Mouse (Mus musculus) neural tube, embryonic 11.5 days (tissue): ENCODE measurements around the gene Trpm4. TPM values are rescaled to one million over a fixed set of nuclear protein-coding genes. Genes with fewer than 3 reads are reported as not detected.

Source experiments
- ATAC-seq: fragments of 200-750 bp; cut with Nextera tagmentation; 2 replicates; pipeline ENCODE4 v1.8.0; 2017; ENCODE audit warnings: moderate number of reproducible peaks, mild to moderate bottlenecking, moderate TSS enrichment, moderate library complexity; ENCODE audit not compliant: insufficient read depth, low FRiP score, low TSS enrichment
- DNase-seq: peaks from one replicate; pipeline ENCODE4 v3.0.0-alpha.2; 2015; ENCODE audit warnings: low spot score
- H3K27ac ChIP-seq: fragments of 300-500 bp; sonication (generic); 2 replicates; pipeline ENCODE4 v1.5.1; 2014; ENCODE audit warnings: low read depth, mild to moderate bottlenecking, low read length
- H3K27me3 ChIP-seq: fragments of 300-500 bp; sonication (generic); 2 replicates; pipeline ENCODE4 v1.6.1; 2014; ENCODE audit warnings: mild to moderate bottlenecking, low read length, mixed read lengths; ENCODE audit not compliant: control insufficient read depth, insufficient read depth
- H3K36me3 ChIP-seq: fragments of 300-500 bp; sonication (generic); 2 replicates; pipeline ENCODE4 v1.6.1; 2014; ENCODE audit warnings: mild to moderate bottlenecking, low read length, moderate library complexity, mixed read lengths; ENCODE audit not compliant: control insufficient read depth, insufficient read depth
- H3K4me1 ChIP-seq: fragments of 300-500 bp; sonication (generic); 2 replicates; pipeline ENCODE4 v1.6.1; 2014; ENCODE audit warnings: low read length, mixed read lengths; ENCODE audit not compliant: control insufficient read depth, insufficient read depth
- H3K4me2 ChIP-seq: fragments of 300-500 bp; sonication (generic); 2 replicates; pipeline ENCODE4 v1.6.1; 2014; ENCODE audit warnings: low read depth, mild to moderate bottlenecking, moderate library complexity
- H3K4me3 ChIP-seq: fragments of 300-500 bp; sonication (generic); 2 replicates; pipeline ENCODE4 v1.5.1; 2014; ENCODE audit warnings: low read depth, low read length
- H3K9ac ChIP-seq: fragments of 300-500 bp; sonication (generic); 2 replicates; pipeline ENCODE4 v1.6.1; 2014; ENCODE audit warnings: mild to moderate bottlenecking, low read length
- H3K9me3 ChIP-seq: fragments of 300-500 bp; sonication (generic); 2 replicates; pipeline ENCODE4 v1.6.1; 2016; ENCODE audit warnings: low read length; ENCODE audit not compliant: control insufficient read depth
- WGBS: fragments of 180-500 bp; shearing (Covaris S2); extraction: QIAGEN DNeasy Blood & Tissue Kit; methylation state at CpG from one replicate; pipeline ENCODE4 v1.1.7; 2014; 5-methylcytosine and 5-hydroxymethylcytosine counted together
- polyA plus RNA-seq: library from polyadenylated mRNA; unstranded; fragments of >200 nt; fragmentation: Nextera tagmentation; extraction: Ambion mirVana; gene quantifications from 2 replicates; pipeline ENCODE4 v1.2.1, GENCODE M21; 2014

The Trpm4 gene
- polyA plus RNA-seq, 1 experiment from 2014 or later: 8.6 TPM

DNA sequence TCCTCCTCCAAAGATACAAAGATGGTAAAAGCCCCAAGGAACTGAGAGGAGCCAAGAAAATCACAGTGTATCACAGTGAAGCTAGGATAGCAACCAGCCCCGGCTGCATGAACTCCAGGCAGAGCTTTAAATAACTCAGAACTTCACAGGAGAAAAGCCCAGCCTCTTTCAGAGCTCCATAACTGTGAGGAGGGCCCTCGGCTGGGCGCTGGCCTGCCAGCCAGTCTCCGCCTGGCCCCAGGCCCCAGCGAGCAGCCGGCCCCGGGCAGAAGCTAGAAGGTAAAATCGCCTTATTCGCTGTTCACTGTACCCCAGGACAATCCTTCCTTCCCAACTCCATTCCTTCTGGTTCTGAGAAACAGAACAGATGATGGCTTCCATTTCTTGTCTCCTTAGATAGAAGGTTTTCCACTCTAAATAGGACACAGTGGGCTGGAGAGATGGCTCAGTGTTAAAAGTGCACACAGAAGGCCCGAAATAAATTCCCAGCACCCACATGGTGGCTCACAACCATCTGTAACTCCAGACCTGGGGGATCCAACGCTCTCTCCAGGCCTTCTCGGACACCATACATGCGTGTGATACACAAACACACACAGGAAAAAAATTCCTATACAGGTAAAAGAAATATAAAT lies 4.6 kb downstream of the Trpm4 start:
- no peak overlapping the region for H3K4me3 ChIP-seq
- no peaks in the 10 kb centered on the region for H3K9me3 ChIP-seq
- no peak for DNase-seq
- no peak overlapping the region for H3K4me2 ChIP-seq
- H3K4me1 ChIP-seq: peaks cover 7% of the 10 kb centered on the region; the same call in 1 of the 2 replicates
- no peak for ATAC-seq
- H3K27ac ChIP-seq: no peak overlapping the region
- no peaks in the 10 kb centered on the region; the same call in 1 of the 2 replicates for H3K36me3 ChIP-seq
- WGBS: 74% methylated on average over 13 of the region's 13 CpGs
- no peaks in the 10 kb centered on the region for H3K27me3 ChIP-seq
- no peak overlapping the region for H3K9ac ChIP-seq

DNA sequence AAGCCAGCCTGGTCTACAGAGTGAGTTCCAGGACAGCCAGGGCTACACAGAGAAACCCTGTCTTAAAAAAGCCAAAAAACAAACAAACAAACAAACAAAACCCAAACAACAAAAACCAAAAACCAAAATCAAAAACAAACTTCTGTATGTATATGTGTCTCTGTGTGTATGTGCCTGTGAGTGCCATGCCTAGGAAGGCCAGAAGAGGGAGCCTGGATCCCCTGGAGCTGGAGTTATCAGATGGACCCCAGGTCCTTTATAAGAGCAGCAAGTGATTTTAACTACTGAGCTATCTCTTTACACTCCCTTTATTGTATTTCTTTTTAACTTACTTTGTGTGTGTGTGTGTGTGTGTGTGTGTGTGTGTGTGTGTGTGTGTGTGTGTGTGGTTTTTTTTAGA lies 7.8 kb downstream of the Trpm4 start:
- Histone ChIP-seq H3K27me3 (no peaks in the 10 kb centered on the region), H3K36me3 (no peaks in the 10 kb centered on the region), H3K4me1 (no peaks in the 10 kb centered on the region), H3K4me2 (no peak overlapping the region), H3K27ac (no peak overlapping the region), H3K9me3 (no peaks in the 10 kb centered on the region), H3K9ac (no peak overlapping the region), H3K4me3 (no peak overlapping the region)
- ATAC-seq: no peak
- DNase-seq: no peak

DNA sequence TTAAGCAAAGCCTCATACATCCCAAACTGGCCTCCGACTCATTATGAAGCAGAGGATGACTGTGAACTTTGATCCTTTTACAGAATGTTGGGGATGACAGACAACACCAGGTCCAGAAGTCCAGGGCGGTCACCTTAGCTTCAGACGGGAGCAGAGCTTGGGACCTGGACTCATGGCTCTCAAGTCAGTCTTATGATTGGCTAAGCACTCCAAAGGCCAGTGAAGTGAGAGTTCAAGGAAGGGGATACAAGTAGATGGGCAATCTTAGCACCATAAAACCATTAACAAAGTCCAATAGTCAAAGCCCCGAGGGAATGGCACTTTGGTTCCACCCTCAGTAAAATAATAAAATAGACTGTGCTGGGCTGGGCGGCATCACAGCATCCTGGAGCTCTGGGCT lies 10.5 kb downstream of the Trpm4 start:
- DNase-seq: no peak
- Histone ChIP-seq H3K9ac (no peak overlapping the region), H3K27me3 (no peaks in the 10 kb centered on the region), H3K9me3 (no peaks in the 10 kb centered on the region), H3K27ac (no peak overlapping the region), H3K36me3 (no peaks in the 10 kb centered on the region), H3K4me2 (no peak overlapping the region), H3K4me3 (no peak overlapping the region), H3K4me1 (no peaks in the 10 kb centered on the region)
- WGBS: 44% methylated on average over 5 of the region's 5 CpGs
- ATAC-seq: no peak

DNA sequence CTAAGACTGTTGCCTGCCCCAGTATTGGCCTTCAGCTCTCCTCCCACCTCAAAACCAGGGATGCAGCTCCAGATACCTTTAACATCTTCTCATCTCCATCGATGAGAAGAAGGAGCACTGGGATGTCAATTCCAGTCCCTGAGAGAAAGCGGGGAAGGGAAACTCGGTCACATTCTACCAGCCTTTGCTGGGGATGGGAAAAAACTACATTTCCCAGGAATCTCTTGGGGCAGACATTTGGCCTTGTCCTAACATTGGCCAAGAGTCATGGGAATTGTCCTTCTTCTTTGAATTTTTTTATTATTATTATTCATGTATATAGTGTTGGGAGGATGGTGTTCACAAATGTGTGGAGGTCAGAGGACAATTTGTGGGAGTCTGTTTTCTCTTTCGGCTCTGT lies 11.3 kb downstream of the Trpm4 start:
- Histone ChIP-seq H3K4me1 (no peaks in the 10 kb centered on the region), H3K9ac (no peak overlapping the region), H3K27ac (no peak overlapping the region), H3K9me3 (no peaks in the 10 kb centered on the region), H3K36me3 (no peaks in the 10 kb centered on the region), H3K27me3 (no peaks in the 10 kb centered on the region), H3K4me2 (no peak overlapping the region), H3K4me3 (no peak overlapping the region)
- WGBS: 84% methylated on average over 4 of the region's 4 CpGs
- ATAC-seq (no peak), DNase-seq (no peak)

DNA sequence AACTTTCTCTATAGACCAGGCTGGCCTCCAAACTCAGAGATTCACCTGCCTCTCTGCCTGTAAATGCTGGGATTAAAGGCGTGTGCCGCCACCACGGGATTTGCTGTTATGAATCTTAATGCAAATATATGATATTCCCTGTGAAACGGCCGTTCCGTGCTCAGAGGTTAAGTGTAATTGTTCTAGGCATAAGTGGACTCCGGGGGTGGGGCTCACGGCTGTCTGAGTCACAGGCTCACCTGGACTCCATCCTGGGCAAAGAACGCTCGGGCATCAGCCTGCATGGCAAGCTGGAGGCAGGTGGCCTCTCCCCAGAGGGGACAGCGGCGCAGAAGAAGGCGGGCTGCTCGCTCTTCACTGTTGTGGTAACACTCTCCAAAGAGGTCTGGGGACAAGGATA lies 17.0 kb downstream of the Trpm4 start:
- WGBS: 91% methylated on average over 14 of the region's 14 CpGs

DNA sequence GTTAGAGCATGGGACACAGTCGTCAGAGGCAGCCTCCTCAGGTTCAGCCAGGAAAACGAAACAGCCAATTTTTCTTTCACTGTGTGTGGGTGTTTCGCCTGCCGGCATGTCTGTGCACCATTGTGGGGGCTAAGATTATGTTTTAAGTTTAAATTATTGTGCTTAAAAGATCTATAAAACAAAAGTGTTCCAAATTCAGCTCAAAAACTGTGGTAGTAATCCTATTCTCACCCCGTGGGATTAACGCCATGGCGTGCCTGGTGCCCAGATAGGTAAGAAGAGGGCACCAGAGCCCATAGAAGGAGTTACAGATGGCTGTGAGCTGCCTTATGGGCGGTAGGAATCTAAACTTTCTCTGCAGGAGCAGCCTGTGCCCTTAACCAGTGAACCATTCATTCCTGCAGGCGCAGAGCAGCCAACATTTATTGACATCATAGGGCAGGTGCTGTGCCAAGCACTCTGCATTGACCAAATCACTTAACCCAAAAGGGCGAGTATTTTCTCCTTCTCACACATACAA lies 18.3 kb downstream of the Trpm4 start:
- DNase-seq (no peak), ATAC-seq (no peak)
- Histone ChIP-seq H3K9me3 (no peaks in the 10 kb centered on the region), H3K27ac (no peak overlapping the region), H3K4me1 (no peaks in the 10 kb centered on the region), H3K27me3 (no peaks in the 10 kb centered on the region), H3K36me3 (no peaks in the 10 kb centered on the region), H3K9ac (no peak overlapping the region), H3K4me2 (no peak overlapping the region), H3K4me3 (no peak overlapping the region)
- WGBS: 80% methylated on average over 10 of the region's 10 CpGs

More for the DNA sequence above, 17.0 kb downstream of the Trpm4 start:
- no peaks in the 10 kb centered on the region for H3K9me3 ChIP-seq
- DNase-seq: no peak
- no peak for ATAC-seq
- no peak overlapping the region for H3K27ac ChIP-seq
- H3K4me1 ChIP-seq: no peaks in the 10 kb centered on the region
- H3K27me3 ChIP-seq: no peaks in the 10 kb centered on the region
- H3K9ac ChIP-seq: no peak overlapping the region
- H3K4me3 ChIP-seq: no peak overlapping the region
- H3K36me3 ChIP-seq: no peaks in the 10 kb centered on the region
- H3K4me2 ChIP-seq: no peak overlapping the region

DNA sequence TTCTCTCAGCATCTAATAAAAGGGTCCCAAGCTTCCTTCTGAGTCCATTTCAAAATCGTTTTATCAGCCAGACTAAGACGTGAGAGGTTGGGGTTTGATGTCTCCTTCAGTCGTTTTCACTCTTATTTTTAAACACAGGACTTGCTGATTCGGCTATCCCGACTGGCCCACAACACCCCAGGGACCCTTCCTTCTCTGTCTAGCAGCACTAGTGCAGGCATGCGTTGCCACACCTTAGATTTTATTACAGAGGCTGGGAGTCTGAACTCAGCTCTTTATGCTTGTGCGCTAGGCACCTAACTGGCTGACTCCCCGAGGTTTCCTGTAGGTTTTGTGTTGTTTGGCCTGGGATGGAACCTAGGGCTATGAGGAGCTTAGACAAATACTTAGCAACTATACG lies 20.1 kb downstream of the Trpm4 start:
- no peak overlapping the region for H3K9ac ChIP-seq
- no peak overlapping the region for H3K27ac ChIP-seq
- H3K36me3 ChIP-seq: no peaks in the 10 kb centered on the region
- no peak overlapping the region for H3K4me3 ChIP-seq
- H3K27me3 ChIP-seq: no peaks in the 10 kb centered on the region
- ATAC-seq (no peak), DNase-seq (no peak)
- no peaks in the 10 kb centered on the region for H3K9me3 ChIP-seq
- H3K4me1 ChIP-seq: no peaks in the 10 kb centered on the region
- 33% methylated on average over 9 of the region's 9 CpGs for WGBS
- no peak overlapping the region for H3K4me2 ChIP-seq

DNA sequence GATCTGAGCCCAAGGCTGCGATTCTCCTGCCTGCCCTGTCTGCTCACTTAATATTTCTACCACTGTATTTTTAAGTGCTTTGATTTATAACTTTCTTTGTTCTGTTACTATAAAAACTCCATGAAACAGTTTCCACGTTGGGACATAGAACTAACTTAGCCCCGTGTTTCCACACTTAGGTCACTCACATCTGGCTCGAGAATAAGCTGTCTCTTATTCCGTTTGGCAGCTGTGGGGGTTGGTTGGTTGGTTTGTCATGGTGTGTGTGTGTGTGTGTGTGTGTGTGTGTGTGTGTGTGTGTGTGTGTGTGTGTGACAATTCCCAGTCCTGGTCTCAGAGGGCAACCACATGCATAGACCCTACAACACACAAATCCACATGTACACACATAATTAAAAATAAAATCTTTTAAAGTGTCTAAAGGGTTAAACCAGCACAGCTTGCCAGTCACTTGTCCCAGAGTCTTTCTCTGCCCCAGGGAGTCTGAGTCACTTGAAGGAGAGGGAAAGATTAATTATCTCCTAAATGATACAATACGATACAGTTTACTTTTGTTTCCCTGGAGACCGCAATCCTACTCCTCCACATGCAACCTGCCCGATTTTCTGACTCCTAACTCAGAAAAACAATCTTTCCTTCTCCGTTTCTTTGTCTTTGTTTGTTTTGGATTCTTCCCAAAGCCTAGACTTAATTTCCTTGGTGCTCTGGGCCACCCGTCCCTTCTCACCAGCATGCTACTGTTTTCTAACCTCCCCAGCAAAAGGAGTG lies 20.7 kb downstream of the Trpm4 start:
- DNase-seq (no peak), ATAC-seq (no peak)
- H3K9ac ChIP-seq: no peak overlapping the region
- no peaks in the 10 kb centered on the region for H3K36me3 ChIP-seq
- H3K27me3 ChIP-seq: no peaks in the 10 kb centered on the region
- 24% methylated on average over 10 of the region's 10 CpGs for WGBS
- no peak overlapping the region for H3K4me2 ChIP-seq
- no peak overlapping the region for H3K4me3 ChIP-seq
- no peaks in the 10 kb centered on the region for H3K4me1 ChIP-seq
- H3K27ac ChIP-seq: no peak overlapping the region
- H3K9me3 ChIP-seq: no peaks in the 10 kb centered on the region

DNA sequence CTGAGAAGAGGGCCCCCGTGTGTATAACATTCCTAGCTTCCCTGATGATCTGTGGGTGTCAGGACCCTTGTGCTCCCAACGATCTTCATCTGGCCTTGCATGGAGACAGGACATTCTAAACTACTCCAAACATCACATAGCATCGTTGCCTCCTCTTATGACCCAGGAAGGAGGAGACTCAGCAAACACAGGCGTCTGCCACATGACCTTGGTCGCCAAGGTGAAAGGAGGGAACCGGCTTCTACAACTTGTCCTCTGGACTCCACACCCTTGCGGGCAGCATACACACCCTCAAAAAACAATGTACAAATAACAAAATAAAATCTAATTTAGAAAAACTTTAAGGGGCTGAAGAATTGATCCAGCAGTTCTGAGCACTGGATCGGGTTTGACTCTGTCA lies 21.6 kb downstream of the Trpm4 start:
- DNase-seq (no peak), ATAC-seq (no peak)
- Histone ChIP-seq H3K4me1 (no peaks in the 10 kb centered on the region), H3K27ac (no peak overlapping the region), H3K9ac (no peak overlapping the region), H3K36me3 (no peaks in the 10 kb centered on the region), H3K4me2 (no peak overlapping the region), H3K27me3 (no peaks in the 10 kb centered on the region), H3K4me3 (no peak overlapping the region), H3K9me3 (no peaks in the 10 kb centered on the region)
- 66% methylated on average over 8 of the region's 8 CpGs for WGBS
